Mouse (Mus musculus) mouse embryonic stem cell (cell line): ENCODE measurements around the gene Cnnm2.

Source experiments
- in situ Hi-C, 2 experiments: fragments of 300-500 bp; cut with MboI; formaldehyde crosslinking; loops; 1 replicate in 1 of 2; 3 replicates in 1 of 2; pipeline ENCODE4 v1.14.3; 2019 to 2020; ENCODE audit warnings: low sequenced_read_pairs in 2 of 2, low pct_unique_long_range_greater_than_20kb in 1 of 2, mixed read lengths in 1 of 2; ENCODE audit not compliant: unreplicated experiment in 1 of 2

The Cnnm2 gene

DNA sequence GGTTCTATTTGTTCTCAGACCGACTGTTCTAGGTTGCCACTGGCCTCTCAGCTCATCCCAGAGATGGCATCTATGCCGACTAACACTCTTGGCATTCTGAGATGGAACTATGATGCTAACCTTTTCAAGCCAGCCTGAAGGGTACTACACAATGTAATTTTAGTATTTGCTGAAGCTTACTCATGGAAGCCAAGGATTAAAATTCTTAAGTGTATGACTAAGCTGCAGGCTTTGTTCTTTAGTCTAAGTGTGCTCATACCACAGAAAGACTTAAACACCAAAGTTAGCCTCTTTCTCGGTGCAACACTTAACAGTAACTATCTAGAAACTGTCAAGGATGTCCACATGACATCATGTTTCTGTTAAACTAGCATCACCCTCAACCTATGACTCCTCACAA, 131.5 kb downstream of the Cnnm2 start:
- in situ Hi-C loops = no loop called here

DNA sequence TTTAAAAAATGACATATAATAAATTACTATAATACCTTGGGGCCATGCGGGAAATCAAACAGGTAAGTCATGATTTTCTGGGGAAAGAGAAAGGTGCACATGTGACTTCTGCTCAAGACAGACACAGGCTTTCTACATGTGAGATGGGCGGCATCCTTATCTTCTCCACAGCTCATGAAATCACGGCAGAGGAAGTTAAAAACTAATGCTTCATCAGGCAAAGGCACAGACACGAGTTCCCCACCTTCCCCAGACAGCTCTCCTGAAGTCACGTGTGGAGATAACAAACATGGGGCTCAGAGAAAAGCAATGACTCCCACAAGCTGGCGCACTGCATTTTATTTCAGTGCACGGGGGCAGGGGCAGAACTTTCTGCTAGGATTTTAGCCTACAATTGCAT, 132.1 kb downstream of the Cnnm2 start:
- in situ Hi-C loops = no loop called here

DNA sequence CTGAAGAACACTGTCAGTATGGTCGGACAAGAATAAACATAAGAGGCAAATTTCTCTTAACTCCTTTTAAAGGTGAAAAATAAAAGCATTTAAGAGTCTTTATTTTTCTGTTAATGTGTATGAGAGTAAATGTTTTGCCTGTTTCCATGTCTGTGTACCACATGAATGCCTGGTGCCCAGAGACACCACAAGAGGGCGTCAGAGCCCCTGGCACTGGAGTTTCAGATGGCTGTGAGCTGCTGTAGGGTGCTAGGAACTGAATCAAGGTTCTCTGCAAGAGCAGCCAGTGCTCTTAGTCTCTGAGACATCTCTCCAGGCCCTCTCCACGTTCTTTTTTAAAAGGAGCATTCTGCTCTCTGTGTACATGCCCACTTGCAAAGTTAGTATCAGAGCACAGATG, 135.7 kb downstream of the Cnnm2 start:
- in situ Hi-C loops = no loop called here

DNA sequence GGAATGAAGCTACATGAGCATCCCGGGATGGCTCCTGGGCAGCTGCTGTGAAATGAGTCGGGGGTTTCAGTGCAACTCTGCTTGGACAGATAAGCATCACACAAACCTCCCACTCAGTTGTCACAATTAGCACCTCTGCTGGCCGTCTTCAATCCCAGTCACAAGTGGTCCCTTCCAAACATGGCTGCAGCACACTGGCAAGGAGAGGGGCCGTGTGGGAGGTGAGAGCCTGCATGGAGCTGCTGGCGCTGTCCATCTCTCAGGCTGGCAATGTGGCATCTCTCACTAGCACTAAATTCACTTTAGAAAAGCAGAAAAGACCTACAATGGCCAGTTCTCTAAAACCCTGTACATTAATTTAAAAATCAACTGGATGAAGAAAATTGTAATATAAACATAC, 136.8 kb downstream of the Cnnm2 start:
- in situ Hi-C loops = no loop called here

DNA sequence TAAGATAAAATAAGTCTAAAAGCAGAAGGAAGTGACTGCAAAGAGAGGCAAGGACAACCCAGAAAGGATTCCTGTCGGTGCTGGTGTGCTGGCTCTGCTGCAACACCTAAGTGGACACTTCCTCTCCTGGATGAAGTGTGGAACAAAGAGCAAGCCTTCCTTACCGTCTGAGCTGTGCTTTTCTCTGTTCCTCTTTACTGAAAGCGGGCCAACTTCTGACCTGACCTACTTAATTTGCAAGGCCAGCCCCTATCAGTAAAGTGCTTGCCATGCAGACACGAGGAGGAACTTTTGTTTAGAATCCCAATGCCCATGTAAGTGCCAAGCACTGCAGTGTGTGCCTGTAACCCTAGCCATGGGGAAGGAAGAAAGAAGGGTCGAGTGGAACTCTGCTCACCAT, 137.9 kb downstream of the Cnnm2 start:
- in situ Hi-C loops = no loop called here

DNA sequence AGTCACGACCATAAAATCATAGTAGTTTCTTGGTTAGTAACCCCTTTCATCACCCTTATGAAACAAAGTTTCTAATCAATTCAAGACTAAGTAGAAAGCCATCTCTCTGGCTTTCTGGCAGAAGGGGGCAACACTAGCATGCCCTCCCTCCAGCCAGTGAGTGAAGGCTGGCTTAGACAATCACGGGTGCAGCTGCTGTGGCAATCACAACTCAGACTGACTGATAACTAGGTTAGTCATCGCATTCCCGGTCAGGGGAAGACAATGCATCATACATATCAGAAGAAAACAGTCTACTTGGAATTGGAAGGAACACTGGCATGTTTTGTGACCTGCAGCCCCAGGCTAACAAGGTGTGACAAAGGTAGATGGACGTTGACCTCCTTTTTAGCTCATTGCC, 138.5 kb downstream of the Cnnm2 start:
- in situ Hi-C loops = no loop called here

DNA sequence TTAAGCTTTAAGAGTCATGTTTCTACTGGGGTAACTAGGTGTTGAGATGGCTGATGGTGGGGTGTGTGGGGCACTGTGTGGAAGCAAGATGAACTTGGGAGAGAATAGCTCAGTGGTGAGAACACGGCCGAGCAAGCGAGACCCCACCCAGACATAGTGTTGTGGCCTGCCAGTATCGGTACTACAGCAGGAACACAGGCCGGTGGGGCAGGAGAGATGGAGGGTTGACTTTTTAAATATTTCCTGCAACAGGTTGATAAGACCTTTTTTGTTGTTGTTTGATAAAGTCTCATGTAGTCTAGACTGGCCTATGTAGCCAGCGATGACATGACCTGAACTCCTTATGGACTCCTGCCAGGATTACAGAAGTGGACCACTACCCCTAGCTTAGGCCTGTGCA, 139.4 kb downstream of the Cnnm2 start:
- in situ Hi-C loops = no loop called here

DNA sequence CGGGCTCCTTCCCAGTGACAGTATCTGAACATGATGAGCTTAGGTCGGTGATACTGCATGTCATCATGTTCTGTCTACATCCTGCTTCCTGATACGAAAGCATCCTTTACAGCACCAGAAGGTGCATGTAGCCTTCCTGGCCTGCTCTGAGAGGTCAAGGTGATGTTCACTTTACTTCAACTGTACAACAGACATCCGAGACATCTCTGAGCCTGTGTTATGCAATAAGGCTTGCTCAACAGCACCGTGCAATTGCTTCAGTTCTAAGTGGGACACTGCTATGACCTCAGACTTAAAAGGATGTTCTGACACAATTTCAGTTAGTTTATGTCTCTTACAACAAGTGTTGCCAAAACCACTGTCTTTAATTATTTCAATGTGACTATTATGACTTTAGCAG, 139.9 kb downstream of the Cnnm2 start:
- in situ Hi-C loops = no loop called here

DNA sequence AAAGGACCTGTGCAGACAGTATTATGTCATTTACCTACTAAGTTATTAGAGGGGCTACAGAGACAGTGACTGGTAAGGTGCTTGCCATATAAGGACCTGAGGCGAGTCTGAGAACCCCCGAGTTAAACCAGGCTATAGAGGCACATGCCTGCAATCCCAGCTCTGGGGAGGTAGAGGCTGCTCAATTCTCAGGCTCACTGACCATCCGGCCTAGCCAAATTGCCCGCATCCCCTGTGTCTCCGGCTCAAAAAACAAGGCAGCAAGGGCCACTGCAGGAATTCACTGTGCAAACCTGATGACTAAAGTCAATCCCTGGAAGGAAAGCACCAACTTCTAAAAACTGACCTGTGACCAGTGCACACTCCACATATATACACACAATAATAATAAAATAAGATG, 142.0 kb downstream of the Cnnm2 start:
- in situ Hi-C loops = no loop called here

DNA sequence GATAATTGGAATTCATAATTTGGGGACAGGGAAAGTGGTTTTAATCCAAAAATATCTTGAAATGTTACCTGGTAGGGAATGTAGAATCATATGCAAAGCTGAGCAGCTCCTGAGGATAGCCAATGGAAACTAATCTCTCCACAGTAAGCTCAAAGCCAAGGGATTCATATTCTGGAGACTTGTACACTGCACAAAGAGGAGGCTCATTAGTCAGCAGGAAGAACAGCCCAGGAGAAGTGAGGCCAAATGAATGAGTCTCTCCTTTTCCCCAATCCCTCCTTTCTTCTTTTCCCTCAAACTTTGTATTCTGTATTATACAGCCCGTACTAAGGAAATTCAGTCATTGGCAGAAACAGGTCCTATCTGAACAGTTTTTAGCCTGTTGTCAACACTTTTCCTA, 143.5 kb downstream of the Cnnm2 start:
- in situ Hi-C loops = no loop called here

DNA sequence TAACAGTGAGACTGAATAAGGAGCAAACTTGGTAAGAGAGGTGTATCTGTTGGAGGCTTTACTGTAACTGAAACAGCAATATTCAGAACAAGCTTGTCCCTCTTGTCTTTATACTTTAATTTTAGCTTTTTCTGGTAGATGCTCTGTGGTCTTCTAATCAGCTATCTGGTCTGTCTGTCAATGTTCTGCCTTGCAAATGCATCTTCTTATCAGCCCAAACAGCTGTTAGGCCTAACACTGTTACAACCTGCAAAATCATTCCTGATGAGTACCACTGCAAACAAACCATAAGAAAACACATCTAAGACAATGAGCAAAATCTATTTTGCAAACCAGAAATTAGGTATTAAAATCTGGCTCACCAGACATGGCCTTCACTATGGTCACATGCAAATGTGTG, 144.0 kb downstream of the Cnnm2 start:
- in situ Hi-C loops = no loop called here

DNA sequence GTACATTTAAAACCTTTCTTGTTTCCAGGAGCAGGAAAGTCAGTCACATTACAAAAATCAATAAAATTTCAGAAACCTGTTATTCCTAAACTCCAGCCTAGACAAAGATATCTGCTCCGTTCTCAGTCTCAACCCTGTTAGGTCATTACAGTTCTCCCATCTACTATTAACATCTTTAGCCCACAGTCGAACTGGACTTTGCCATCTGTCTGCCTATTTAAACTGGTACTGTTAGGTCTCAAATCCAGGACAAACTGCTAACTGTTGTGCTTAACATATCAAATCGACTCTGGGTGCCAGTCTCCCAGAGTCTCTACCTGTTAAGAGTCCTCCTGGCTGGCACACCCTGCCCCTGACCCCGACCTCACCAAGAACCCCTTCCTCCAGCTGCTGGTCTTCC, 144.6 kb downstream of the Cnnm2 start:
- in situ Hi-C loops = no loop called here

DNA sequence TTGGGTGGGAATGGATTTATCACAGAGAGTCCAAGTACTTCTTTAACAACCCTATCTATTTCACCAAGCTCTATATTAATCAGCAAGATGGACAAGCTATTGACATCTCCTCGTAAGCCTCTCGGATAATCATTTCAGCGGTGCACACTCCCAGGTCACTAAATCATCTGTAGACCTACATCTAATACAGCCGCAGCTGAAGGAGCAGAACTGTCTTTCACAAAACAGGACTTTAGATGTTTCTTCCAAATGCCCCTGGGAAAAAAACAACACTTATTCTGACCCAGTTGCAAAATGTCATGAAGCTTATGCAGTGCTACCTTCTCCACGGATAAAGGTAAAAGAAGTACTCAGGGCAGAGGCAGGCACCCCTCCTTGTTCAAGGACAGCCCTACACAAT, 146.8 kb downstream of the Cnnm2 start:
- in situ Hi-C loops = no loop called here

DNA sequence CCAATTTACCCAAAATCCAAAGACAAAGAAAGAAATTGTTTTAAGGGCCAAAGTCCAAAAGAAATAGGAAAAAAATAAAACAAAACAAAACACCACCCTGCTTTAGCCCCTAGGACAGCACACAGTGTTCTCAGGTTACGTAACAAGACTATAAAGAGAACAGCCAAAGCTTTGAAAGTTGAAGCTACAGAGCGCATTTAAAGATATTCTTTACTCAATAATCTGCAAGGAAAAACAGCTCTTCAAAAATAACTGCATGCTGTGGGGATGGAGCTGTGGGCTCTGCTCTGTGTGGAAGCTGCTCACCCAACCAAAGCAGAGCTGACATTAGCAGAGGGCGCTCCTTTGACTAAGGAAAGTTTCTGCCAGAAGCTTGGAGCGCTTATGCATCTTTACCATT, 147.6 kb downstream of the Cnnm2 start:
- in situ Hi-C loops = no loop called here

DNA sequence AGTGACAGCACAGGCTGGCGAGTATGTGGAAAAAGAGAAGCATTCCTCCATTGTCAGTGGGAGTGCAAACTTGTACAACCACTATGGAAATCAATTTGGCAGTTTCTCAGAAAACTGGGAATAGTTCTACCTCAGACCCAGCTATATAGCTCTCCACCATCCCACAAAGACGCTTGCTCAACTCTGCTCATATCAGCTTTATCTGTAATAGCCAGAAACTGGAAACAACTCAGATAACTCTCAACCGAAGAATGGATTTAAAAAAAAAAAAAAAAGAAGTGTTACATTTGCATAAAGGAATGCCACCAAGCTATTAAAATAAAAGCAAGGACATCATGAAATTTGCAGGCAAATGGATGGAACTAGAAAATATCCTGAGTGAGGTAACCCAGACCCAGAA, 150.1 kb downstream of the Cnnm2 start:
- in situ Hi-C loops = no loop called here

DNA sequence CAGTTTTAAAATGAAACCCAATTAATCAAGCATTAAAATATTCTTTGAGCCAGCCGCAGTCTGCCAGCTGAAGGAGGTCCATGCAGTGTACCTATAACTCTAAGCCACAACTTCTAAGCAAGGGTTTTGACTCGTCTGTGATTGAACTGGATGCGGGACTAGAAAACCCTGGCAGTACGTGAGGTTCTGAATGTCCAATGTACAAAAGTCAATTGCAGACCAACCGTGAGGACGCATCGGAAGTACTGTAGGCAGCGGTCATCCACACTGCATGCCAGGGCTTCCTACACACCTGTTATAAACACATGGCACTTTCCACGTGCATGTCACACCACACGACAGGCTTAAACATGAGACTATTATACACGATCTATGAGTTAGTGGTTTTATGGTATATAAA, 152.2 kb downstream of the Cnnm2 start:
- in situ Hi-C loops = no loop called here

DNA sequence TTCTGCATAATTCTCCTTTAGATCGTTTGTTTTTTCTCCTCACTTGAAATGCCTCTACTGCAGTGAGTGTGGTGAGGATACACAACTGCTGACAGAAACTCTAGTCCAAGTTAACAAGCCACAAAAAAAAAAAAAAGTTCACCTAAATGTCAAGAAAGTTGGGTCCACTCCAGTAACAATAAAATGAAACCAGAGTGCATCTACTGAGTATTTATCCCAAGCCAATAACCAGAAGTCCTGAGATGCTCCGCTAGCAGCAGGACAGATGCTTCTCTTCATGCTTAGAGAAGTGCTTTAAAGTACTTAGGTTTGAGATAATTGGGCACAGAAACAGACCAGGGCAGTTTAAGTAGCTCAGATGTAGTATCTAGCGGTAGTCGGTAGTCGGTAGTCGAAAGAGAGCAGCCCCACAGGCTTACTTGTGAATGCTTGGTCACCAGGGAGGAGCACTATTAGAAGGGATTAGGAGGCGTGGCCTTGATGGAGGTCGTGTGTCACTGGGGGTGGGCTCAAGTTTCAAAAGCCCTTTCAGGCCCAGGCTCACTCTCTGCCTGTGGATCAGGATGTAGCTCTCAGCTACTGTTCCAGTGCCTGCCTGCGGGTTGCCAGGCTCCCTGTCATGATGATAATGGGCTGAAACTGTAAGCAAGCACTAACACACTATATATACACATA, 154.1 kb downstream of the Cnnm2 start:
- in situ Hi-C loops = no loop called here

DNA sequence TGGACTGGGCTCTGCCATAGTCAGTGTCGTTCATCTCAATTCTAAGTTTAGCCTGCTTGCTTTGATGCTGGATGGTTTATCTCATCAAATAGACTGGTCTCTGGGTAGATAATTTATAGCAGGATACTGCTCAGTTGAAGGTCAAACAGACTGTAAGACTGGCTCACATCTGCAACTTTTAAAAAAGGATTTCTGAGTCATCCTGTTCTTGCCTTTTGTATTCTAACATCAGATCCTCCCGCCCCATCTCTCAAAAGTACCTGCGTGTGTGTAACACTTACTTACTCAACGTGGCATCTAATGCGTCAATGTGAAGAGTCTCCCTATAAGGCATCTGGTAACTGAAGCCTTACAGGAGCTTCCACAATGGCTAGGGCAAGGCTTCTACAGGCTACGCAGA, 159.2 kb downstream of the Cnnm2 start:
- in situ Hi-C loops = no loop called here

DNA sequence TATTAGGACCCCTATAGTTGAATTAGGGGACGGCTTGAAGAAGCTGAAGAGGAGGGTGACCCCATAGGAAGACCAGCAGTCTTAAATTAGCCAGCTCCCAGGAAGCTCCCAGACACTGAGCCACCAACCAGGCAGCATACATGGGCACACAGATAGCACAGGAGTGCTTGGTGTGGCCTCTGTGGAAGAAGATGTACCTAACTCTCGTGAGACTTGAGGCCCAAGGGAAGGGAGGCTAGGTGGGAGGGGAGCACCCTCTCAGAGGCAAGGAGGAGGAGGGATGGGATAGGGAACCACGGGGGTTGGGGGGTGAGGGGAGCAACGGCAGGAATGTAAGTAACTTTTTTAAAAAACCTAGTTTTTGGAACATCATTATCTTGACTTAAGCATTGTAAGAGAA, 165.0 kb downstream of the Cnnm2 start:
- in situ Hi-C loops = no loop called here

DNA sequence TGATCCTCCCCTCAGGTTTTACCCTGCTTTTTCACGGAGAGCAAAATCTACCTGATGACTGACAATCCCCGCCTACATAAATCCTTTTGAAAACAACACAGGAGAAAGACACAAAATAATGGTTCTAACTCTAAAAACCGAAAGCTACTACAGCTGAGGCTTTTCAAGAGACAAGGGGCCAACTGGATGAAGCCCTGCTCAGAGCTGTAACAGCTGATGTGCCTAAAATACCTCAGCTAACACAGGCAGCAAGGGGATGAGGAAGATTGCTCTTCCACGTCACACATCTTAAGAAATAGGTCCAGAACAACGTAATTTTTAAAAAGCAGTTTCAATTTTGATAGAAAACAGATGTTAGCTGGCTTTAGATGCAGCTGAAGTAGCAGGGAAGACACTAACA, 165.6 kb downstream of the Cnnm2 start:
- in situ Hi-C loops = no loop called here

DNA sequence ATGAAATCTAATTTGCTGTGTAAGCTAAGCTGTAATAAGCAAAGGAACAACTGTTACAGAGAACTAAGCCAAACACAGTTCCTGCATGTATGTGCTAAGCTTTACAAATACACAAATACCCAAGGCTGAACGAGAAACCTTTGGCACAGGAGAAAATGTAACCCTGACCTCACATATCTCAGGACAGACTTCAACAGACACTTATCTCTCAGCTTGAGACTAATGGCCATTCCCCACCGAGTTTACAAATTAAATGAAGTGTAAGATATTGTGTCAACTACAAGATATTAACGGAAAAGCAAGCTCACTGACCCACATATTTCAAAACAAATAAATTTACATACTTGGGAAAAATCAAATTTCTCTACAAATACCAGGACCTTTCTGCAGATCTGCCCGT, 166.7 kb downstream of the Cnnm2 start:
- in situ Hi-C loops = no loop called here
